Mouse (Mus musculus) midbrain, postnatal 0 days (tissue): Measurements from ENCODE around the gene Zmiz2. TPM values are rescaled to one million over a fixed set of nuclear protein-coding genes. Genes with fewer than 3 reads are reported as not detected.

ENCODE experiments used
- ATAC-seq: fragments of 200-750 bp; cut with Nextera tagmentation; 2 replicates; pipeline ENCODE4 v1.8.0; 2017; ENCODE audit warnings: moderate number of reproducible peaks, mild to moderate bottlenecking, moderate TSS enrichment, moderate library complexity; ENCODE audit not compliant: low FRiP score
- DNase-seq: peaks from one replicate; pipeline ENCODE4 v3.0.0-alpha.2; 2015; ENCODE audit warnings: low spot score
- H3K27ac ChIP-seq: fragments of 300-500 bp; sonication (generic); 2 replicates; pipeline ENCODE4 v1.5.1; 2014; ENCODE audit warnings: low read depth, mild to moderate bottlenecking, low read length, mixed read lengths
- H3K27me3 ChIP-seq: fragments of 300-500 bp; sonication (generic); 2 replicates; pipeline ENCODE4 v1.6.1; 2014; ENCODE audit warnings: low read length, control low read depth, mixed read lengths; ENCODE audit not compliant: insufficient read depth
- H3K36me3 ChIP-seq: fragments of 300-500 bp; sonication (generic); 2 replicates; pipeline ENCODE4 v1.6.1; 2014; ENCODE audit warnings: low read length, control low read depth, mixed read lengths; ENCODE audit not compliant: insufficient read depth
- H3K4me1 ChIP-seq: fragments of 300-500 bp; sonication (generic); 2 replicates; pipeline ENCODE4 v1.6.1; 2014; ENCODE audit warnings: mild to moderate bottlenecking, control low read depth, antibody characterized with exemption, low read length, mixed read lengths; ENCODE audit not compliant: insufficient read depth
- H3K4me2 ChIP-seq: fragments of 300-500 bp; sonication (generic); 2 replicates; pipeline ENCODE4 v1.6.1; 2014; ENCODE audit warnings: low read depth, mild to moderate bottlenecking, low read length, mixed read lengths; ENCODE audit not compliant: poor library complexity, severe bottlenecking
- H3K4me3 ChIP-seq: fragments of 300-500 bp; sonication (generic); 2 replicates; pipeline ENCODE4 v1.5.1; 2014; ENCODE audit warnings: low read depth, mild to moderate bottlenecking, low read length, moderate library complexity
- H3K9ac ChIP-seq: fragments of 300-500 bp; sonication (generic); replicated peaks from 2 replicates; pipeline ENCODE4 v1.6.1; 2014; ENCODE audit warnings: mild to moderate bottlenecking, low read length, moderate library complexity, mixed read lengths; ENCODE audit not compliant: poor library complexity, severe bottlenecking
- H3K9me3 ChIP-seq: fragments of 300-500 bp; sonication (generic); 2 replicates; pipeline ENCODE4 v1.6.1; 2016; ENCODE audit warnings: low read length, control low read depth
- CTCF ChIP-seq: IDR thresholded peaks from 2 replicates; pipeline ENCODE4 v1.5.1; 2016; ENCODE audit warnings: antibody characterized with exemption, mild to moderate bottlenecking
- WGBS: fragments of 180-500 bp; shearing (Covaris S2); extraction: QIAGEN DNeasy Blood & Tissue Kit; methylation state at CpG from one replicate; pipeline ENCODE4 v1.1.7; 2014; 5-methylcytosine and 5-hydroxymethylcytosine counted together
- polyA plus RNA-seq: library from polyadenylated mRNA; unstranded; fragments of >200 nt; fragmentation: Nextera tagmentation; extraction: Ambion mirVana; gene quantifications from 2 replicates; pipeline ENCODE4 v1.2.1, GENCODE M21; 2015
- total RNA-seq: library from RNA; depleted of rRNA; stranded (reverse); fragments of >200 nt; gene quantifications from 2 replicates; pipeline ENCODE4 v1.2.3, GENCODE M21; 2014

The Zmiz2 gene
- total and polyA plus RNA-seq, 2 experiments from 2014 or later, result 36.0 to 153 TPM

DNA sequence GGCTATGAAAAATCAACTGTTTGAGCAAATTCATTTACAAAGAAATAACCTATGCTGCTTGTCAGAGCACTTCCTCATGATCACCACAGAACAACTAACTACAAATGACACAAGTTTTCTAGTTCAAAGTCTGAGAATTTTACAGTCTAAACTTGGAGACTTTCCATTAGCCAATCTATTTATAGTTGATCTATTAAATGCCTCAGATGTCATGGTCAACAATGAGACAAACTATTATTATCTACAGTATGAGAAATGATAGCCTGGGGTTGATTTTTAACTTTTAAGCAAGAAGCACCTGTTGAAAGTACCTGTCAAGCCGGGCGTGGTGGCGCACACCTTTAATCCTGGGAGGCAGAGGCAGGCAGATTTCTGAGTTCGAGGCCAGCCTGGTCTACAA, 53.7 kb downstream of the Zmiz2 start:
- no peak for ATAC-seq
- Histone ChIP-seq H3K4me3 (no peak overlapping the region), H3K27me3 (no peaks in the 10 kb centered on the region), H3K9me3 (no peaks in the 10 kb centered on the region), H3K4me1 (no peaks in the 10 kb centered on the region), H3K36me3 (no peaks in the 10 kb centered on the region), H3K4me2 (no peak overlapping the region), H3K27ac (no peak overlapping the region), H3K9ac (no peak overlapping the region)
- DNase-seq, result no peak
- WGBS, result 97% methylated on average over 4 of the region's 4 CpGs
- TF ChIP-seq CTCF, result no peak

DNA sequence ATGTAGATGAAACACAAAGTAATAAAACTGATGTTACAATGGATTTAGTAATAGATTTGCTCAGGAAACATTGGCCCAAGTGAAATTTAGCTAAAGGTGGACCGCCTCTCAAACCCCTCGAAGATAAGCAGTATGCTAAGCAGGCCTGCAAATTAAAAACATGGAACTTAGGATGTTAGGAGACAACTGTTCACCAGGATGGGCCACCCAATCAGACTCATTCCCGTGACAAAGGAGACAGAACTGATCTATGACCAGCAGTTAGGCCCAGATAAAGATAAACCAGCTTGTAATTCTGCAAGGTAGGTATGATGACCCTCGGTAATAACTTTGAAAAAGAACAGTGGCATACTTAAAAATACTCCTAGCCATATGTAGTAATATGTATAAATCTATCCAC, 54.2 kb downstream of the Zmiz2 start:
- 44% methylated on average over 4 of the region's 4 CpGs for WGBS
- DNase-seq (no peak), ATAC-seq (no peak)
- Histone ChIP-seq H3K4me1 (no peaks in the 10 kb centered on the region), H3K9me3 (no peaks in the 10 kb centered on the region), H3K27me3 (no peaks in the 10 kb centered on the region), H3K4me3 (peak overlapping the region; percentile 81), H3K9ac (peak overlapping the region; percentile 77; the same call in 1 of the 2 replicates), H3K4me2 (peak overlapping the region; percentile 49), H3K27ac (no peak overlapping the region), H3K36me3 (no peaks in the 10 kb centered on the region)
- no peak for TF ChIP-seq CTCF

DNA sequence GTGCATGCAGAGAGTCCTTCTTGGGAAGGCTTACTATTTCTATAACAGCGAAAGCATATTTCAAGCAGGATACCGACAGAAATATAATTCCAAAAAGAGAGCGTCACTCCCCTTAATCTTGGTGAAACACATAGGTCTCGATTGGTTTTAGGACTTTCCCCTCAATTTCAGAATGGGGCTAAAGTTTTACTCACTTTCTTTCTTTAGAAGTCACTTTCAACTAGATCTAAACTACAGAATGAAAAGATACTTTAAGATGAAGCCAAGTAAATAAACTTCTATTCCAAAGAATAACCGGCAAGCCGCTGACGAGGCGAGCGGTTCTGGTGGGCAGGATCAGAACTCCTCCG, 54.8 kb downstream of the Zmiz2 start:
- peak overlapping the region; percentile 77 for H3K9ac ChIP-seq
- no peak for TF ChIP-seq CTCF
- WGBS, result 0% methylated on average over 10 of the region's 10 CpGs
- peak overlapping the region; percentile 49 for H3K4me2 ChIP-seq
- H3K4me3 ChIP-seq, result peak overlapping the region; percentile 81
- H3K4me1 ChIP-seq, result no peaks in the 10 kb centered on the region
- no peak for DNase-seq
- ATAC-seq, result no peak
- H3K9me3 ChIP-seq, result no peaks in the 10 kb centered on the region
- no peaks in the 10 kb centered on the region for H3K36me3 ChIP-seq
- H3K27me3 ChIP-seq, result no peaks in the 10 kb centered on the region
- peak overlapping the region; percentile 94 for H3K27ac ChIP-seq

DNA sequence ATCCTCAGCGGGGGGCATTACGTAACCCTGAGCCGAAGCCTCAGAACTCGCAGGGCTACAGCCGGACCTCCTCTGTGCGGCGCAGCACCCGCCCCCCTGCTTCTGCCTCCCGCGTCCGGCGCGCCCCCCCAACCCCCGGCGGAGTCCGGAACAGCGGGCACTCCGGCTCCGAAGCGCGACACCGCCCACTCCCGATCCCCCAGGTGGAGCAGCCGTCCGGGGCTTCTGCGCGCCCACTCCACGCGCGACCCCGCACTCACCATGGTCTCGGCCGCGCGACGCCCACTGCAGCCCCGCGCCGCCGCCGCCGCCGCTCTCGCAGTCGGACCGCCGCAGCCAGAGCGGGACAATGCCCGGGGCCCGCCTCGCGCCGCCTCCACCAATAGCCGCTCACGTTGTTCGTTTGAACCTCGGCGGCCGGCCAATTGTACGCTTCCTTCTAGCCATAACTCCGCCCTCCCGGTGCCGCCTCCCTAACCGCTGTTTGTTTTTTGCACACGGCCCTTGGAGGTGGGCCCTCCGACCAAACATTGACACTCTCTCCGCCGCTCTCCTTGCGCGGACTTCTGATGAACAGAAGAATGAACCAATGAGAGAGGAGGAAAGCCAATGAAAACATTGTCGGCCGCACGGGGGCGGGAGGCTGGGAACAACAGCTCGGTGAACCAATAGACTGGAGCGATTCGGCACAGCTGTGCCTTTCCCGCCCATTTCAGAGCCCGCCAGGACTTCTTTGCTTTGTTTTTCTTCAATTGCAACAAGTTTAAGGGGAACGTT, 55.4 kb downstream of the Zmiz2 start, which contains the start of gene H2afv:
Gene H2afv (minus strand): TSS at position 367 of the 777 bp plus-strand sequence.
- ATAC-seq (peak; percentile 99), DNase-seq (peak; percentile 100)
- Histone ChIP-seq H3K36me3 (no peaks in the 10 kb centered on the region), H3K27ac (peak within 1 kb of the TSS; percentile 94), H3K9me3 (no peaks in the 10 kb centered on the region), H3K4me3 (peak within 1 kb of the TSS; percentile 81), H3K4me2 (peak within 1 kb of the TSS; percentile 54), H3K27me3 (no peaks in the 10 kb centered on the region), H3K4me1 (no peaks in the 10 kb centered on the region), H3K9ac (peak within 1 kb of the TSS; percentile 77)
- under 1% methylated on average over 75 of the region's 80 CpGs for WGBS
- peak; percentile 68 for TF ChIP-seq CTCF

DNA sequence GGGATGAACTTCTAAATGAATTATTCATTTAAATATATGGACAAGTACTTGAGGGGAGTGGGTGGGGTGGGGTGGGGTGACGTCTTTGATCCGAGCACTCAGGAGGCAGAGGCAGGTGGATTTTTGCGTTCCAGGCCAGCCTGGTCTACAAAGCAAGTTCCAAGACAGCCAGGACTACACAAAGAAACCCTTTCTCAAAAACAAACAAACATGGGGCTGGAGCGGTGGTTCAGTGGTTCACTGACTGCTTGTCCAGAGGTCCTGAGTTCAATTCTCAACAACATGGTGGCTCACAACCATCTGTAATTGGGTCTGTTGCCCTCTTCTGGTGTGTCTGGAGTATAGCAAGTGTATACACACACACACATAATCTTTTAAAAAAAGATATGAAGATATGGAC, 56.6 kb downstream of the Zmiz2 start:
- no peak for DNase-seq
- H3K27ac ChIP-seq, result no peak overlapping the region
- no peaks in the 10 kb centered on the region for H3K36me3 ChIP-seq
- H3K9me3 ChIP-seq, result no peaks in the 10 kb centered on the region
- no peak for TF ChIP-seq CTCF
- no peak for ATAC-seq
- 80% methylated on average over 4 of the region's 4 CpGs for WGBS
- H3K4me3 ChIP-seq, result no peak overlapping the region
- H3K27me3 ChIP-seq, result no peaks in the 10 kb centered on the region
- no peaks in the 10 kb centered on the region for H3K4me1 ChIP-seq
- no peak overlapping the region for H3K4me2 ChIP-seq
- no peak overlapping the region for H3K9ac ChIP-seq

DNA sequence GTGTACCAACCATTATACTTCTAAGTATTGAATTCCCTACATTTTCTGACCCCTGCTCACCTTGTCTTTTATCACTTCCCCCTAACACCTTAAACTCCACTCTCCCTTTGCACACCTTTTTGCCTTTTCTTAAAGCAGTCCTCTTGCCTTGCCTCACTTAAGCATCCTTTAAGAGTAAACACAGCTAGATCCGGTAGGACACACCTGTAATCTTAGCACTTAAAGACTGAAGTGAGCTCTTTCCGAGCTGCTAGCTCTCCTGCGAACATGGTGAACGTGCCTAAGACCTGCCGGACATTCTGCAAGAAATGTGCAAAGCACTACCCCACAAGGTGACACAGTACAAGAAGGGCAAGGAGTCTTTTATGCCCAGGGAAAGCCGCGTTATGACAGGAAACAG, 57.1 kb downstream of the Zmiz2 start:
- Histone ChIP-seq H3K4me1 (no peaks in the 10 kb centered on the region), H3K4me2 (no peak overlapping the region), H3K36me3 (no peaks in the 10 kb centered on the region), H3K27me3 (no peaks in the 10 kb centered on the region), H3K4me3 (no peak overlapping the region), H3K27ac (no peak overlapping the region), H3K9me3 (no peaks in the 10 kb centered on the region), H3K9ac (no peak overlapping the region)
- ATAC-seq (no peak), DNase-seq (no peak)
- no peak for TF ChIP-seq CTCF
- WGBS, result 86% methylated on average over 7 of the region's 7 CpGs
